Mouse (Mus musculus): ENCODE data around the gene Atp2a2.

- TF ChIP-seq CTCF (conservative IDR thresholded peaks at IDR 0.05; ENCODE audit: low read length) (no peak; the same call in 1 of the 2 replicates), NANOG (IDR thresholded peaks at IDR 0.05; ENCODE audit: borderline replicate concordance, low read length) (no peak), POU5F1 (IDR thresholded peaks at IDR 0.05; ENCODE audit: borderline replicate concordance, low read length) (no peak)
Observed at GRCm38 (mm10) chr5:122421271-122422068, 80.6 kb downstream of the Atp2a2 start, which contains the start of gene Anapc7.

Measured in E14TG2a.4 (cell line).